Mouse (Mus musculus): ENCODE data around the gene Srpk1. TPM values are rescaled to one million over a fixed set of nuclear protein-coding genes. Genes with fewer than 3 reads are reported as not detected.

Gene Srpk1
- polyA plus RNA-seq, 1 experiment from 2014 or later, result 107 TPM

DNA sequence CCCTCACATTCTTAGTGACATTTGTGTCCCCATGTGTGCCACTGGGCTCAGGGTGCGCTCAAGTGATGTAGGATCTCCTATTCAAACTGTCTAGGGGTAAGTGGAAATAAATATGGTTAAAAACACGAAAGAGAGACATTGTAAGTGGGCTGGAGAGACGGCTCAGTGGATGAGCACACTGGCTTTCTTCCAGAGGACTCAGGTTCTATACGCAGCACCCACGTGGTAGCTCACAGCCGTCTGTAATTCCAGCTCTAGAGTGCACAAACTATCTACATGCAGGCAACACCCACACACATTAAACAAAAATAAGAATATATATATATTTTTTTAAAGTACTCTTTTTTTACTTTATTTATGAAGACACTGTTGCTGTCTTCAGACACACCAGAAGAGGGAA, 49.6 kb downstream of the Srpk1 start:
- Histone ChIP-seq H3K36me3 (ENCODE audit: control insufficient read depth, insufficient read depth) (no peaks in the 10 kb centered on the region), H3K4me2 (ENCODE audit: low read length) (no peak overlapping the region), H3K9me3 (ENCODE audit: control insufficient read depth, low read length) (no peaks in the 10 kb centered on the region), H3K27ac (ENCODE audit: low read length) (no peak overlapping the region), H3K4me3 (replicated peaks; ENCODE audit: low read length) (no peak overlapping the region), H3K4me1 (replicated peaks; ENCODE audit: control insufficient read depth, insufficient read depth, low read length) (peaks cover 9% of the 10 kb centered on the region), H3K9ac (replicated peaks; ENCODE audit: low read depth, low read length) (no peak overlapping the region), H3K27me3 (replicated peaks; ENCODE audit: control insufficient read depth, insufficient read depth, low read length) (peaks cover 2% of the 10 kb centered on the region; the same call in 1 of the 2 replicates)
- WGBS, result 80% methylated on average over 6 of the region's 6 CpGs
- ATAC-seq, result no peak

DNA sequence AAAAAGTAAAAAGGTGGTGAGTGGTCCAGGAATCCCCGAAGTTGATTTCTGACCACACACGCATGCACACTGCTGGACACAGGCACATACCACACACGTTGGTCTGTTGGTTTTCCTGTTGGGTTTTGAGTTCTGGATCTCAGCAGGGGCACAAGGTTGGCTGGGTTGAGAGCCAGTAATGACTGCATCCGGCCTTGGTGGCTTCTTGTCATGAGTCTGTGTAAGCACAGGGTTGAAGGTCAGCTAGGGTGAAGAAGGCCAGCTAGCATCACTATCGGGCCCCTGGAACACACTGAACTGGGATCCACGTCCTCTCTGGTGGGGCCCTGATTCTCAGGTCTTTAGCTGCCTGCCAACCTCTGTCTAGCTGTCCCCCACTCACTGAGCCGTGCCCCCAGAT, 50.0 kb downstream of the Srpk1 start:
- no peak overlapping the region for H3K9ac ChIP-seq (replicated peaks; ENCODE audit: low read depth, low read length)
- H3K27me3 ChIP-seq (replicated peaks; ENCODE audit: control insufficient read depth, insufficient read depth, low read length), result peaks cover 2% of the 10 kb centered on the region; the same call in 1 of the 2 replicates
- H3K4me2 ChIP-seq (ENCODE audit: low read length), result no peak overlapping the region
- ATAC-seq, result no peak
- H3K27ac ChIP-seq (ENCODE audit: low read length), result no peak overlapping the region
- no peaks in the 10 kb centered on the region for H3K9me3 ChIP-seq (ENCODE audit: control insufficient read depth, low read length)
- H3K36me3 ChIP-seq (ENCODE audit: control insufficient read depth, insufficient read depth), result no peaks in the 10 kb centered on the region
- no peak overlapping the region for H3K4me3 ChIP-seq (replicated peaks; ENCODE audit: low read length)
- WGBS, result 84% methylated on average over 7 of the region's 7 CpGs
- peaks cover 9% of the 10 kb centered on the region for H3K4me1 ChIP-seq (replicated peaks; ENCODE audit: control insufficient read depth, insufficient read depth, low read length)

DNA sequence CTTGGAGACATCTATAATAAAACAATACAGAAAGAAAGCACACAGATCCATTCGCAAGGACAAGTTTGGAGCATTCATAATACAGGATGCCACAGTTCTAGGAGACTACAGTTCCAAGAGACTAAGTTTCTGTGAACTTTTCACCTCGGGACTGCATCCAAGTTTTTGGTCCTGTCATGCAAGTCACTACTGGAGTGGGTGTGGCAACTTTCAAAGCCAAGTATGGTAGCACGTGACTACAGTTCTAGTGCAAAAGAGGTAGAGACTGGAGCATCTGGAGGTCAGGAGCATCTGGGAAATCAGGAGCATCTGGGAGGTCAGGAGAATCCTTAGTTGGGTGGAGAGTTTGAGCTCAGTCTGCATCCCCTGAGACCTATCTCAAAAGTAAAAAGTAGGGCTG, 50.6 kb downstream of the Srpk1 start:
- no peak overlapping the region for H3K4me2 ChIP-seq (ENCODE audit: low read length)

DNA sequence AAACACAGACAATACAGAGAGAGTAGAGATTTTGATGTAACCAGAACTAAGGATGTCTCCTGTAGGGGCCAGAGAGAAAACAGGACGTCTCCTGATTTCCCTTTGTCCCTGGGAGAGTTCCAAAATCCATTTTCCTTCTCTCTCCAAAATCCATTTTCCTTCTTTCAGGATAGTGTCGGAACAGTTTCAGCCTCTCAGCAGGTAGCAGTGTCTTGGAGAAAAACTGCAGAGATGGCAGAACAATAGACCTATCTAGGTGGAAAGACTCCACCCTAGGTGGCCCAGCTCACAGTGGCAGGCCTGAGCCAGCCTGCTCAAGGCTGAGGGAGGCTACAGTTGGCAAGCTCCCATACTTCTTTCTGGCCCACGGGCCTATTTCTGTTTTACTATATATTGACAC, 55.0 kb downstream of the Srpk1 start:
- H3K4me2 ChIP-seq (ENCODE audit: low read length), result no peak overlapping the region
- H3K9ac ChIP-seq (replicated peaks; ENCODE audit: low read depth, low read length), result no peak overlapping the region
- H3K27me3 ChIP-seq (replicated peaks; ENCODE audit: control insufficient read depth, insufficient read depth, low read length), result no peaks in the 10 kb centered on the region
- no peaks in the 10 kb centered on the region for H3K4me1 ChIP-seq (replicated peaks; ENCODE audit: control insufficient read depth, insufficient read depth, low read length)
- no peaks in the 10 kb centered on the region for H3K9me3 ChIP-seq (ENCODE audit: control insufficient read depth, low read length)
- H3K27ac ChIP-seq (ENCODE audit: low read length), result no peak overlapping the region
- H3K36me3 ChIP-seq (ENCODE audit: control insufficient read depth, insufficient read depth), result no peaks in the 10 kb centered on the region
- no peak for ATAC-seq
- 18% methylated on average over 3 of the region's 3 CpGs for WGBS
- H3K4me3 ChIP-seq (replicated peaks; ENCODE audit: low read length), result no peak overlapping the region

More for the DNA sequence above, 50.6 kb downstream of the Srpk1 start:
- Histone ChIP-seq H3K9ac (replicated peaks; ENCODE audit: low read depth, low read length) (no peak overlapping the region), H3K27me3 (replicated peaks; ENCODE audit: control insufficient read depth, insufficient read depth, low read length) (peaks cover 2% of the 10 kb centered on the region; the same call in 1 of the 2 replicates), H3K4me3 (replicated peaks; ENCODE audit: low read length) (no peak overlapping the region), H3K9me3 (ENCODE audit: control insufficient read depth, low read length) (no peaks in the 10 kb centered on the region), H3K4me1 (replicated peaks; ENCODE audit: control insufficient read depth, insufficient read depth, low read length) (peaks cover 9% of the 10 kb centered on the region), H3K27ac (ENCODE audit: low read length) (no peak overlapping the region), H3K36me3 (ENCODE audit: control insufficient read depth, insufficient read depth) (no peaks in the 10 kb centered on the region)
- no peak for ATAC-seq
- 79% methylated on average over 3 of the region's 3 CpGs for WGBS

DNA sequence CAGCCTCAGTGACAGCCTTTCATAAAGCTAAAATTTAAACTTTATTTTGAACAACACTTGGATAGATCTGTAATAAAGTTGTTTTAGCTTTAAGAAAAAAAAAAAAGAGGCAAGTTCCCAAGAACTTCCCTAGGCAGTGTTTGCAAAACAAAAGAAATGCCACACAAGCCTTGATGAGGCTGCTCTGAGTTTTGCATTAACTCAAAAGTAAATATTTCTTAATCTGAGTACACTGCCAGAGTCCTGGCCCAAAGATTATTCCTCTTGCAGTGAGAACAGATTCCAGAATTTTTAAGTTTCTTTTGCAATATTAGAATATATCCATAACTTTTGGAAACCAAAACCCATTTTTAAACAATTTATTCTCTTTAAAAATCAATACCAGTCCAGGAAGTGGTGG, 57.3 kb downstream of the Srpk1 start:
- no peak for ATAC-seq
- no peaks in the 10 kb centered on the region for H3K9me3 ChIP-seq (ENCODE audit: control insufficient read depth, low read length)

DNA sequence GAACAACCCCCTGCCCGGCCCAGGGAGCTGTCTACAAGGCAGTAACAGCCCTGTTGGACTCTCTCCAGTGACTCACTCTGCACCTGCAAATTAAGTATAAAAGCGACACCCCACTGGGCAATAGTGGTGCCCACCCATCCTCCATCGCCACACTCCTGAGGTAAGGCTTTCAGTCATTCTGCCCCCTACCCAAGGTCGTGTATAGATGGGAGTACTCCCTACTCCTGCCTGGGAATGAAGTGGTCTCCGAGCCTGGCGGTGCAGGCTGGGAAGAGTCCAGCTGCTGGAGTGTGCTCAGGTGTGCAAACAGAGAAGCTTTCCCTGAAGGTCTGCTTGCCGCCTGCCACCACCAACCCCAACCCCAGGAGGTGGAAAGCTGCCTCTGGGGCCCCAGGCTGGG, 60.9 kb downstream of the Srpk1 start:
- H3K4me3 ChIP-seq (replicated peaks; ENCODE audit: low read length), result no peak overlapping the region
- 63% methylated on average over 7 of the region's 7 CpGs for WGBS
- no peak for ATAC-seq

More for the DNA sequence above, 57.3 kb downstream of the Srpk1 start:
- Histone ChIP-seq H3K4me2 (ENCODE audit: low read length) (no peak overlapping the region), H3K4me3 (replicated peaks; ENCODE audit: low read length) (no peak overlapping the region), H3K27ac (ENCODE audit: low read length) (no peak overlapping the region), H3K36me3 (ENCODE audit: control insufficient read depth, insufficient read depth) (no peaks in the 10 kb centered on the region), H3K4me1 (replicated peaks; ENCODE audit: control insufficient read depth, insufficient read depth, low read length) (no peaks in the 10 kb centered on the region), H3K27me3 (replicated peaks; ENCODE audit: control insufficient read depth, insufficient read depth, low read length) (no peaks in the 10 kb centered on the region), H3K9ac (replicated peaks; ENCODE audit: low read depth, low read length) (no peak overlapping the region)

DNA sequence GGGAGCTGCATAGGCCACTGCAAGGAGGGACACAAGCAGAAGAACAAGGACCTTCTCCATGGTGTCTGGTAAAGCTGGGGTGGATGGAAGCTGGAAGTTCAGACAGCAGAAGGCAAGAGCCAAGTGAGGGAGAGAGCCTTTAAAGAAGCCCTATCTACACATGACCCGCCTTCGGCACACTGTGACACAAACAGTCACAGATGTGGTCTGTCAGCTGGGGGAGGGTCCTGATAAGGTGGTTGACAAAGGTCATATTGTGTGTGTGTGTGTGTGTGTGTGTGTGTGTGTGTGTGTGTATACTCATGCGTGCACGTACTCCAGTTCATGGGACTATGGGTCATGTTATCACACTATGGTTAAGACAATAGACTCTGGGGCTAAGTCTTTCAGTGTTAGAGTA, 61.9 kb downstream of the Srpk1 start, which contains the start of gene Clps:
TSS of gene Clps (minus strand) at position 169 of the 400 bp plus-strand sequence.
- H3K4me2 ChIP-seq (ENCODE audit: low read length), result no peak within 1 kb of the TSS
- 97% methylated on average over 4 of the region's 4 CpGs for WGBS

More for the DNA sequence above, 60.9 kb downstream of the Srpk1 start:
- Histone ChIP-seq H3K27me3 (replicated peaks; ENCODE audit: control insufficient read depth, insufficient read depth, low read length) (no peaks in the 10 kb centered on the region), H3K4me1 (replicated peaks; ENCODE audit: control insufficient read depth, insufficient read depth, low read length) (peaks cover 2% of the 10 kb centered on the region; the same call in 1 of the 2 replicates), H3K4me2 (ENCODE audit: low read length) (no peak overlapping the region), H3K9ac (replicated peaks; ENCODE audit: low read depth, low read length) (no peak overlapping the region), H3K27ac (ENCODE audit: low read length) (no peak overlapping the region), H3K36me3 (ENCODE audit: control insufficient read depth, insufficient read depth) (no peaks in the 10 kb centered on the region), H3K9me3 (ENCODE audit: control insufficient read depth, low read length) (no peaks in the 10 kb centered on the region)

DNA sequence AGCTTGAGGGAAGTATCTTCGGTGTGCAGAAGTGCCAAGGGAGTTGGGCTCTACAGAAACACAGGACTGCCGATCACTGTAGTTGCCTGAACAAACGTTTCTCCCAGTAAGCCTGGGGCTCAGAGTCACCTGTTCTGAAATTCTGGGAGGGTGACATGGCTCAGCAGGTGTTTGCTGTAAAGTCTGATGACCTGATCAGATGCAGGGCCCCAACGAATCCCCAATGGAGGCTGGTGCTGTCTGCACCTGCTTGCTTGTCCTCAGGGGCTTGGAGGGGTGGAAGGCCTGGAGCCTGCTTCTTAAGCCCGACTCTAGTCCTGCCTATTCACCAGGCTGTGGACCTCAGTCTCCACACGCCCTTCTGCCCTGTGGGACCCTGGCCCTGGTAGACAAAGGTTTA, 64.7 kb downstream of the Srpk1 start:
- no peak overlapping the region for H3K9ac ChIP-seq (replicated peaks; ENCODE audit: low read depth, low read length)
- no peaks in the 10 kb centered on the region for H3K36me3 ChIP-seq (ENCODE audit: control insufficient read depth, insufficient read depth)
- ATAC-seq, result no peak
- WGBS, result 74% methylated on average over 6 of the region's 6 CpGs
- no peak overlapping the region for H3K4me2 ChIP-seq (ENCODE audit: low read length)
- no peaks in the 10 kb centered on the region for H3K9me3 ChIP-seq (ENCODE audit: control insufficient read depth, low read length)
- peaks cover 4% of the 10 kb centered on the region; the same call in 1 of the 2 replicates for H3K4me1 ChIP-seq (replicated peaks; ENCODE audit: control insufficient read depth, insufficient read depth, low read length)
- no peaks in the 10 kb centered on the region for H3K27me3 ChIP-seq (replicated peaks; ENCODE audit: control insufficient read depth, insufficient read depth, low read length)
- no peak overlapping the region for H3K4me3 ChIP-seq (replicated peaks; ENCODE audit: low read length)
- H3K27ac ChIP-seq (ENCODE audit: low read length), result no peak overlapping the region

More for the DNA sequence above, 61.9 kb downstream of the Srpk1 start, which contains the start of gene Clps:
- Histone ChIP-seq H3K27me3 (replicated peaks; ENCODE audit: control insufficient read depth, insufficient read depth, low read length) (no peaks in the 10 kb centered on the region), H3K9ac (replicated peaks; ENCODE audit: low read depth, low read length) (no peak within 1 kb of the TSS), H3K9me3 (ENCODE audit: control insufficient read depth, low read length) (no peaks in the 10 kb centered on the region), H3K27ac (ENCODE audit: low read length) (no peak within 1 kb of the TSS), H3K4me3 (replicated peaks; ENCODE audit: low read length) (no peak within 1 kb of the TSS), H3K36me3 (ENCODE audit: control insufficient read depth, insufficient read depth) (no peaks in the 10 kb centered on the region), H3K4me1 (replicated peaks; ENCODE audit: control insufficient read depth, insufficient read depth, low read length) (peaks cover 4% of the 10 kb centered on the region; the same call in 1 of the 2 replicates)
- ATAC-seq, result no peak

DNA sequence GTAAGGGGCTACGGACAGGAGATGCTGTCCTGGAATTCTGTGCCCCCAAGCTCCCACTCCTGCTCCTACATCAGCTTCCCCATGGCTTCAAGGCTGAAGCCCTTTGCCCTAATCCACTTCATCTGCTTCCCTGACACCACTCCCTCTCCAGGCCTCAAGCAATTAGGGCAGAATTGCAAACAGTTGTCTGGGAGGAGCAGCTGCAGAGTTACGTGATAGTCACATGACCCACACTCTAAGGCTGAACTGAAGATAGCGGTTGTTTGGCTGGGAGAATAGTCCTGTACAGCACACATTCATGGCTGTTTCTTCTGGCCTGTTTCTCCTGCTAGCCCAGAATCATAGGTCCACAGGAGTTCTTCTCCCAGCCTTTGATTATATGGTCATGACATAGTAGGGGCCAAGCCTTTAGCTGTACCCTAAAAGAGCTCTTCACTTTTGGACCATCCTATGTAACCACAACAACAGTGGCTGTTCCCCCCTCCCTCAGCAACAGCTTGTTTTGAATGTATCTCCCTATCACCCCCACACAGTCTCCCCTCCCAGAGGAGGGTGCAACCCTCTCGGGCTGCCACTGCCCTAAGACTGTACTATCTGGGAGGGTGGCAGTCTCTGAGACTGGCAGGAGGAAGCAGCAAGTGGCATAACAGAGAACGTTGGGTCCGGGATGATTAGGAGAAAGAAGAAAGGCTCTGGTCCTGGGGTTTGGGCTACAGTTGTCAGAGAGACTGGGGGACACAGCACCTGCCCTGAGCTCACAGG, 65.7 kb downstream of the Srpk1 start:
- no peak overlapping the region for H3K27ac ChIP-seq (ENCODE audit: low read length)
- no peak overlapping the region for H3K4me2 ChIP-seq (ENCODE audit: low read length)
- 56% methylated on average over 6 of the region's 6 CpGs for WGBS
- H3K36me3 ChIP-seq (ENCODE audit: control insufficient read depth, insufficient read depth), result no peaks in the 10 kb centered on the region
- H3K27me3 ChIP-seq (replicated peaks; ENCODE audit: control insufficient read depth, insufficient read depth, low read length), result no peaks in the 10 kb centered on the region
- H3K4me3 ChIP-seq (replicated peaks; ENCODE audit: low read length), result no peak overlapping the region
- no peak overlapping the region for H3K9ac ChIP-seq (replicated peaks; ENCODE audit: low read depth, low read length)
- peaks cover 4% of the 10 kb centered on the region; the same call in 1 of the 2 replicates for H3K4me1 ChIP-seq (replicated peaks; ENCODE audit: control insufficient read depth, insufficient read depth, low read length)
- peak; percentile 63; the same call in 1 of the 2 replicates for ATAC-seq
- H3K9me3 ChIP-seq (ENCODE audit: control insufficient read depth, low read length), result no peaks in the 10 kb centered on the region

All from forebrain, embryonic 16.5 days (tissue).